Mouse (Mus musculus) forebrain, embryonic 12.5 days (tissue): ENCODE results near the gene Cox5b. TPM values are rescaled to one million over a fixed set of nuclear protein-coding genes. Genes with fewer than 3 reads are reported as not detected.
"Not testable (repeated sequence)": the region's sequence is repeated elsewhere in the genome, so short reads cannot be mapped to it uniquely, and the experiment has no call there.

Experiments
- ATAC-seq: fragments of 200-750 bp; cut with Nextera tagmentation; 2 replicates; pipeline ENCODE4 v1.8.0; 2017; ENCODE audit warnings: moderate TSS enrichment; ENCODE audit not compliant: low FRiP score
- H3K27ac ChIP-seq: fragments of 300-500 bp; sonication (generic); 2 replicates; pipeline ENCODE4 v1.5.1; 2016; ENCODE audit warnings: mild to moderate bottlenecking
- H3K27me3 ChIP-seq: fragments of 300-500 bp; sonication (generic); 2 replicates; pipeline ENCODE4 v1.6.1; 2016; ENCODE audit warnings: mild to moderate bottlenecking
- H3K36me3 ChIP-seq: fragments of 300-500 bp; sonication (generic); replicated peaks from 2 replicates; pipeline ENCODE4 v1.6.1; 2016; ENCODE audit warnings: mild to moderate bottlenecking
- H3K4me1 ChIP-seq: fragments of 300-500 bp; sonication (generic); 2 replicates; pipeline ENCODE4 v1.6.1; 2016
- H3K4me2 ChIP-seq: fragments of 300-500 bp; sonication (generic); 2 replicates; pipeline ENCODE4 v1.6.1; 2016; ENCODE audit warnings: mild to moderate bottlenecking, moderate library complexity
- H3K4me3 ChIP-seq: fragments of 300-500 bp; sonication (generic); replicated peaks from 2 replicates; pipeline ENCODE4 v1.5.1; 2016; ENCODE audit warnings: mild to moderate bottlenecking
- H3K9ac ChIP-seq: fragments of 300-500 bp; sonication (generic); 2 replicates; pipeline ENCODE4 v1.6.1; 2016; ENCODE audit warnings: mild to moderate bottlenecking
- H3K9me3 ChIP-seq: fragments of 300-500 bp; sonication (generic); 2 replicates; pipeline ENCODE4 v1.6.1; 2016
- whole genome bisulfite sequencing: fragments of 180-500 bp; shearing (Covaris S2); methylation state at CpG from one replicate; pipeline ENCODE4 v1.1.7; 2016; 5-methylcytosine and 5-hydroxymethylcytosine counted together
- polyA plus RNA-seq: library from polyadenylated mRNA; unstranded; fragments of >200 nt; fragmentation: Nextera tagmentation; extraction: Ambion mirVana; gene quantifications from 2 replicates; pipeline ENCODE4 v1.2.1, GENCODE M21; 2016

Cox5b gene
- polyA plus RNA-seq, 1 experiment from 2014 or later: 453 TPM

DNA sequence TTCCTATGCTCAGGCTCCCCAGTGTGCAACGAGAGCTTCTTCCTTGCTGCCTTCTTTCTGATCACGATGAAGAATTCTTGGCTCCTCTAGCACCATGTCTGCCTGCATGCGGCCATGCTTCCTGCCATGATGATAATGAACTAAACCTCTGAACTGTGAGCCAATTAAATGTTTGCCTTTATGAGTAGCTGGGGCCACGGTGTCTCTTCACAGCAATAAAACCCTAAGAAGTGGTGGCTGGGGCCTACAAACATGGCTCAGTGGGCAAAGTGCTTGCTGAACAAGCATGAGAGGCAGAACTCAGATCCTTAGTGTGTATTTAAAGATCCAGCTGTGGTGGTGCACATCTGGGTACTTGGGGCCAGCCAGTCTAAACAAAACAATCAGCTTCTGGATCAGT lies 25.3 kb upstream of the Cox5b start:
- no peaks in the 10 kb centered on the region for H3K4me1 ChIP-seq
- H3K36me3 ChIP-seq: no peaks in the 10 kb centered on the region
- H3K9ac ChIP-seq: no peak overlapping the region
- H3K4me3 ChIP-seq: no peak overlapping the region
- no peaks in the 10 kb centered on the region for H3K27me3 ChIP-seq
- H3K4me2 ChIP-seq: no peak overlapping the region
- no peak overlapping the region for H3K27ac ChIP-seq
- ATAC-seq: no peak
- no peaks in the 10 kb centered on the region for H3K9me3 ChIP-seq
- WGBS: 79% methylated on average over 4 of the region's 4 CpGs

DNA sequence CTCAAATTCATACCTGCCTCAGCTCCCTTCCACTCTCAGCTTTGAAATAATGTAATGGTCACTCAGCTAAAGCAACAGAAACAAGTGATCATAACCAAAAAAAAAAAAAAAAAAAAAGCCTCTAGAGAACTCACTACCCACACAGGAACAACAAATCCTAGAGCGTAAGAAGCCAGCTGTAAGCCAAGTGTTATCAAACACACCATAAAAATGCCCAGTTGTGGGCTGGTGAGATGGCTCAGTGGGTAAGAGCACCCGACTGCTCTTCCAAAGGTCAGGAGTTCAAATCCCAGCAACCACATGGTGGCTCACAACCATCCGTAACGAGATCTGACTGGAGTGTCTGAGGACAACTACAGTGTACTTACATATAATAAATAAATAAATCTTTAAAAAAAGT lies 23.2 kb upstream of the Cox5b start:
- not testable (repeated sequence) for H3K9me3 ChIP-seq, H3K4me2 ChIP-seq, H3K4me3 ChIP-seq, ATAC-seq, H3K9ac ChIP-seq, H3K36me3 ChIP-seq, H3K27ac ChIP-seq, H3K27me3 ChIP-seq, H3K4me1 ChIP-seq
- WGBS: 77% methylated on average over 4 of the region's 4 CpGs

DNA sequence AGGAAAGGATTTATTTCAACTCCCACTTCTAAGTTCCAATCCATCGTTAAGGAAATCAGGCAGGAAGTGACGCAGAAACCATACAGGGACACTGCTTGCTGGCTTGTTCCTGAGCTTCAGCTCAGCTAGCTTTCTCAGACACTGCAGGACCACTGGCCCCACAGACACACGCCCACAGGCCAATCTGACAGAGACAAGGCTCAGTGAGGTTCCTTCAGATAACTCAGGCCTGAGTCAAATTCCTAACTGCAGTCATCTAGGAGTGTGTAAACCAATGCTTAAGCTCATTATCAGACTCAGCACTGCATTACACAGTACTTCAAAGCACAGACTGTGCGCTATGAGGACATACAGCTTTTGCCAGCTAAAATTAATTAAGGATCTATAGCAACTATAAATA lies 21.0 kb upstream of the Cox5b start:
- no peaks in the 10 kb centered on the region for H3K36me3 ChIP-seq
- H3K9me3 ChIP-seq: no peaks in the 10 kb centered on the region
- 75% methylated on average over 4 of the region's 4 CpGs for WGBS
- no peak overlapping the region for H3K9ac ChIP-seq
- H3K27me3 ChIP-seq: no peaks in the 10 kb centered on the region
- no peak overlapping the region for H3K4me2 ChIP-seq
- H3K4me3 ChIP-seq: no peak overlapping the region
- no peaks in the 10 kb centered on the region for H3K4me1 ChIP-seq
- H3K27ac ChIP-seq: no peak overlapping the region
- no peak for ATAC-seq

DNA sequence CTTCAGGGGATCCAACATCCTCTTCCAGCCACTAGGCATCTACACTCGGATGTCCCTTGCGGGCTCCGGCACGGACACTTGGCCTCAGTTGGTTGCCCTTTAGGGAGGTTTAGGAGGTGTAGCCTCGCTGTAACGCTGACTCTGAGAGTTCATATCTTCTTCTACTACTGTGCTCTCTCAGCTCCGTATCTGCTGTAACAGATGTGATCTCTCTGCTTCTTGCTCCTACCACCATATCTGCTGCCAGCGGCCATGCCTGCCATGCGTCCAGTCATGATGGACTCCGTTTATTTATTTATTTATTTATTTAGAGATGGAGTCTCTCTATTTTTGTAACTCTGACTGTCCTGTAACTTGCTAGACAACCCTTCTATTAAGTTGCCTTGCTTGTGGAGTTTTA lies 20.0 kb upstream of the Cox5b start:
- H3K27me3 ChIP-seq: no peaks in the 10 kb centered on the region
- no peaks in the 10 kb centered on the region for H3K4me1 ChIP-seq
- ATAC-seq: no peak
- no peak overlapping the region for H3K4me2 ChIP-seq
- no peak overlapping the region for H3K9ac ChIP-seq
- no peaks in the 10 kb centered on the region for H3K9me3 ChIP-seq
- H3K27ac ChIP-seq: no peak overlapping the region
- H3K4me3 ChIP-seq: no peak overlapping the region
- 91% methylated on average over 10 of the region's 10 CpGs for WGBS
- no peaks in the 10 kb centered on the region for H3K36me3 ChIP-seq

DNA sequence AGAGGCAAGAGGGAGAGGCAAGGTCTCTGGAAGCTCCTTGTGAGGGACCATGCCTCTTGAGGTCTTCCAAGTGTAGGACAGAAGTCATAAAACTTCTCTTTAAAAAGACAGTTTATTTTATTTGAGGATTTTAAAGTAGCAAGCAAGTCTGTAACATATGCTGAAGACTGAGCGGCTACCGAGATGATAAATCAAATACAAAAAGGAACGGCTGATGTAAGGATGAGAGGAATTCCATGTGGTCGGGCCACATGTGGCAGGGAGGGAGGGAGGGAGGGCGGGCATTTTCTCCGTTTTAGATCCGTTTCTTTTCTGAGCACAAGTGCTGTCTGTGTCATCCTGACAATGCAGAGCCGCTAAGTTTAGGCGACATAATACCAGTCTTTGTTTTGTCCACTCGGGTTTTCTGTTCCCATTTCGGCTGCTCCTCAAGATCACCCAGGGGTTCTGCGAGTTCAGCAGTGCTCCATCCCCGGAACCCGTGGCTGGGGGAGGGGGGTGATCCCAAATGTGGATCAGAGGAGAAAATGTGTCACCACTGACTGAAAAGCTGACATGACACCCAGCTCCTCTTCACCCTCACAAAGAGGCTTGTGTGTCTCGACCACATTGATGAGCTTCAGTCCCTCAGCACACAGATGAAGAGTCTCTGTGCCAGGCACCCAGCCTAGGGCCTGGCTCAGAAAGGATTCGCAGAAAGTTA lies 18.4 kb upstream of the Cox5b start:
- Histone ChIP-seq H3K4me2 (no peak overlapping the region), H3K27me3 (no peaks in the 10 kb centered on the region), H3K27ac (no peak overlapping the region), H3K36me3 (no peaks in the 10 kb centered on the region), H3K4me1 (no peaks in the 10 kb centered on the region), H3K4me3 (no peak overlapping the region), H3K9me3 (no peaks in the 10 kb centered on the region), H3K9ac (no peak overlapping the region)
- no peak for ATAC-seq
- 50% methylated on average over 16 of the region's 16 CpGs for WGBS

DNA sequence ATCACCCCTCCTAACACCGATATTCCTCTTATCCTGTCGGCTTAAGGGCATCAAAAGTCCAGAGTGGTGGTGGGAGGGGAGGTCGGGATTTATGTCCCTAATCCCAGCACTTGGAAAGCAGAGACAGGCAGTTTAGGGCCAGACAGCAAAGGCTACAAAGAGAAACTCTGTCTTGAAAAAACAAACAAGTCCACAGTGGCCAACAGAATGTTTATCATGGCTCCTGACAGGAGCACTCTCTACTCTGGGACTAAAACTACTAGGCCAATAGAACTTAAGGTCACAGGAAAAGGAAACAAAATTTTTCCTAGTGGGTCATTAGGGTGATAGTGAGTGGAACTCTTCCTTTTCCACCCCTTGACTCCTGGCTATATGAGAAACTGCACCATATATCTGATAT lies 16.3 kb upstream of the Cox5b start:
- 73% methylated on average over 3 of the region's 3 CpGs for WGBS
- Histone ChIP-seq H3K4me1 (no peaks in the 10 kb centered on the region), H3K9me3 (no peaks in the 10 kb centered on the region), H3K36me3 (no peaks in the 10 kb centered on the region), H3K4me3 (no peak overlapping the region), H3K9ac (no peak overlapping the region), H3K4me2 (no peak overlapping the region), H3K27me3 (no peaks in the 10 kb centered on the region), H3K27ac (no peak overlapping the region)
- ATAC-seq: no peak

DNA sequence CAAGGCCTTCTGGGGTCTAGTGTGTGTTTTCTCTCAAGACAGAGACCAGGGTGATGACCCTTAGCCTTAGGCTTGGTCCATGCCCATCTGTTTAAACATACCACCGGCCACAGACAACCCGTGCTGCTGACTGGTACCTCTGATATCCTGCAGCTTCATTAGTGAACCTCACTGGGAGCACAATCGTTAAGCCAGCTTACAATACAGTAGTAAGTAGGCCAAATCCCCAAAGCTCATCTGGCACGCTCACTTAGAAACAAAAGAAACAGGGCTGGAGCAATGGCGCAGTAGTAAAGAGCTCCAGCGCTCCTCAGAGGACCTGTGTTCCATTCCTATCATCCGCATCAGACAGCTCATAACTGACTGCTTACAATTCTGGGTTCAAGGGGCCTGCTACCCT lies 10.4 kb upstream of the Cox5b start:
- no peak for ATAC-seq
- Histone ChIP-seq H3K4me3 (no peak overlapping the region), H3K9me3 (no peaks in the 10 kb centered on the region), H3K36me3 (no peaks in the 10 kb centered on the region), H3K9ac (no peak overlapping the region), H3K4me2 (no peak overlapping the region), H3K27me3 (no peaks in the 10 kb centered on the region), H3K27ac (no peak overlapping the region), H3K4me1 (0 out of 2 replicates have a peak, but pooled peaks cover 9% of the 10 kb centered on the region)
- WGBS: 40% methylated on average over 7 of the region's 7 CpGs

DNA sequence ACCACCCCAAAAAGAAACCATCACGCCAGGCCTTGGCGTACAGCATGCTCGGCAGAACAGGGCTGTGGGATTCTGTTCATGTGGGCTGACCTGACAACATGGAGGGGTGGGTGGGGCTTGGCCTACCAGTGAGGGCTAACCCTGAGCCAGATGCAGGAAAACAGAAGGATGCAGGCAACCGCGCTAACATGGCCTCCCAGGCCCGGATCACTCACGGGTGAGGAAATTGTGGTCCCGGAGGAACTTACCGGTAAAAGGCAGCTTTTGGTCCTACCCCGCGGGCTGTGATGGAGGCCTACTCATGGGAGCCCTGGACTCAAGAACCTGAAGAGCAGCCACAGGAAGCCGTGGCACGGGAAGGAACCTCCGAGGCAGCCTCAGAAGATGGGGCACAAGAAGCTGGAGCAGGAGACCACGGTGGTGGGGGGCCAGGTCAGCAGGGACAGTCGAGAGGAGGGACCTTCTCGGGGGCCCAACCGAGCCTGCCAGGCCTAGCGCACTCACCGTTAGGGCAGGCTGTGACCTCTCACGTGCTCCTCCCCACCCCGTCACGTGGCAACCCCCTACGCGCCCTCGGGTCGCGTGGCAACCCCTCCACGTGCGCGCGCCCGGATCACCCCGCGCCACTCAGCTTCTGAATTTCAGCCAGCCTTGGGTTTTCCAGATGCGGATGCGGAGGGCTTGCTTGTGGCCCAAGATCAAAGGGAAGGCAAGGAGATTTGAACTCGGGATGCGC lies 8.5 kb upstream of the Cox5b start, which contains the start of gene Fam178b:
Fam178b (minus strand) TSS at position 564 of the 736 bp plus-strand sequence.
- Histone ChIP-seq H3K36me3 (no peaks in the 10 kb centered on the region), H3K4me2 (no peak within 1 kb of the TSS), H3K27ac (no peak within 1 kb of the TSS), H3K9ac (no peak within 1 kb of the TSS), H3K4me3 (no peak within 1 kb of the TSS), H3K9me3 (no peaks in the 10 kb centered on the region), H3K27me3 (no peaks in the 10 kb centered on the region), H3K4me1 (0 out of 2 replicates have a peak, but pooled peaks cover 9% of the 10 kb centered on the region)
- WGBS: 95% methylated on average over 39 of the region's 39 CpGs
- ATAC-seq: no peak

DNA sequence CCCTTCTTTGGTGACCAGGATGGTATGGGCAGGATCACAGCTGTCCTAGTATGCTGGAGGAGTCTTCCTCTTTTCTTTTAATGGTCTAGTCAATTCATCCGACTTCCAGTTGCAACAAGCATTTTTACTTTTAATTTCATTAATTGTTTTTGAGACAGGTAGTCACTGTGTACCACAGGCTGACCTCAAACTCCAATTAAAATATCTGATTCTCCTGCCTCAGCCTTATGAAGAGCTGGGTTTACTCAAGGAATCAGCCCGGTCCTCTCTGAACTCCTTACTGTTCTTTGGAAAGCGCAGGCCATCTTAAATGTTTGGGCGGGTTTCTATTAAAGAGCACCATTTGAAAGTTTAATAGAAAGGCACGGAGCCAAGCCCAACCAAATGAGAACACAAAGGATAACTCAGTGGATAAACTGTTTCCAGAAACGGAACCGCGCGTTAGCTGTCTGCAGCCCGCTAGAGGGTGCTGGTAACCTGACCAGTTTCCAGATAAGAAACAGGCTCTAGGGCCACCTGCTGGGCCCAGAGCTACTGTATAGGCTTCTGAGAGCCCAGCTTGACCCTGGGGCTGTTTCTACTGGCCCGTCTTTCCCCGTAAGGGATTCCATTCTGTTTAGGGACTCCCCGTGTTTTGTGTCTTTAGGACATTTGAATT lies 7.3 kb upstream of the Cox5b start:
- ATAC-seq: peak; percentile 60; the same call in 1 of the 2 replicates
- H3K4me1 ChIP-seq: 0 out of 2 replicates have a peak, but pooled peaks cover 9% of the 10 kb centered on the region
- H3K9me3 ChIP-seq: no peaks in the 10 kb centered on the region
- H3K4me2 ChIP-seq: no peak overlapping the region
- H3K27me3 ChIP-seq: no peaks in the 10 kb centered on the region
- 14% methylated on average over 13 of the region's 13 CpGs for WGBS
- H3K36me3 ChIP-seq: no peaks in the 10 kb centered on the region
- H3K4me3 ChIP-seq: no peak overlapping the region
- H3K9ac ChIP-seq: no peak overlapping the region
- no peak overlapping the region for H3K27ac ChIP-seq

DNA sequence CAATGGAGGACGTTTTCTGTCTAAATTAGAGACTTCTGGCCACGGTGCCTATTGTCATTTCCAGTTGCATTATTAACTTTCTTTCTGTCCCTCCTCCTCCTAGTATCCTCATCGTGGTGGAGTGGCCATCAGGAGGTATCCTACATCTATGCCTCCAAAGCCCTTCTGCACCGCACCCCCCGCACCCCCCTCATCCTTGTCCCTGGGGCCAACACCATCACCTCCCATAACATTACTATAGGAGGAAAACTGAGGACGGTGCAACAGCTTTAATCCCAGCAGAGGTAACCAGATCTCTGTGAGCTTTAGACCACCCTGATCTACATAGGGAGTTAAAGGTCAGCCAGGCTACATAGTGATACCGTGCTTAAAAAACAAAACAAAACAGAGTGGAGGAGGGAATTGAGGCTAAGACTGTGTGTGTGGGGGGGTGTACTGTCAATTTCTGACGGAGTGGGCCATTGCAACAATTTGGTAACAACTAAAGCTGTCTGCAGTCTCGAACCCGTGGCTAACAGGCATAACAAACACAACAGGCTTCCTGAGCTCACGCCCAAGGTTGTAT lies 496 bp upstream of the Cox5b start:
- 60% methylated on average over 11 of the region's 11 CpGs for WGBS
- Histone ChIP-seq H3K9me3 (no peaks in the 10 kb centered on the region), H3K4me1 (peaks cover 13% of the 10 kb centered on the region), H3K9ac (no peak overlapping the region), H3K4me2 (peak overlapping the region; percentile 53), H3K27ac (no peak overlapping the region), H3K4me3 (peak overlapping the region; percentile 80), H3K27me3 (no peaks in the 10 kb centered on the region), H3K36me3 (peaks cover 23% of the 10 kb centered on the region)
- ATAC-seq: no peak; the same call in 1 of the 2 replicates

DNA sequence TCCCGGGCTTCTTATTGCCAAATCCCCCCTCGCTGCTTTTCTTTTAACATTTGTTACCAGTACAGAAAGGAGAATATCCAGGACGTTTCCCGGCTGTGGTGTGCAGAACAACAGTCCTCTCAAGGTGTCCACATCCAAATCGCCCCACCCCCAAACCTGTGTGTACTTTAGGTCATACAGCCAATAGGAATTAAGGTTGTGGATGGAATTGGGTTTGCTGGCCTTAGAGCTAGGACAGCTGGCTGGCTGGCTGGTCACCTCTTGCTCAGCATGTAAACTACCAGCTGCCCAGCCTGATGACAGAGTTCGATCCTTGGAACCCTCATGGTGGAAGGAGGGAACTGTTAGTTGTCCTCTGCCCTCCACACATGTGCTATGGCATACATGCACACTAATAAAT lies 3.6 kb downstream of the Cox5b start:
- Histone ChIP-seq H3K4me3 (no peak overlapping the region), H3K36me3 (peaks cover 41% of the 10 kb centered on the region), H3K27me3 (no peaks in the 10 kb centered on the region), H3K9ac (no peak overlapping the region), H3K4me1 (peaks cover 13% of the 10 kb centered on the region), H3K4me2 (no peak overlapping the region), H3K9me3 (no peaks in the 10 kb centered on the region), H3K27ac (no peak overlapping the region)
- 92% methylated on average over 6 of the region's 6 CpGs for WGBS
- ATAC-seq: no peak

DNA sequence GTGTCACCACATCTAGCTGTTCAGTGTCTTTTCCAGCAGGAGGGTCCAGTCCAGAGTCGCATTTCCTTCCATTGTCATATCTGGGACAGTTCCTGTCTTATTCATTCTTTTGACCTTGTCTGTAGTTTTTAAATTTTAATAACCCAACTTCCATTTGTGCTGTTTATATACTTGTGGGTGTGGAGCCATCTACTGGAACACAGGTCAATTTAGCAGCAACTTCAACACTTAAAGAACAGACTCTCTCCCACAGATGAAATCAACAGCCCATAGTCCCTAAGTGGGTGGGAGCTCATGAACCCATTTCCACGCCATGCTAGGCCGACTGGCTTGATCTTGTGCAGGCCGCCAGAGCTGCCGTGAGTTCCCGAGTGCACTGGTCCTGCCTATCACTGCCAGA lies 5.2 kb downstream of the Cox5b start:
- WGBS: 81% methylated on average over 6 of the region's 6 CpGs
- Histone ChIP-seq H3K4me3 (no peak overlapping the region), H3K4me2 (no peak overlapping the region), H3K9ac (no peak overlapping the region), H3K9me3 (no peaks in the 10 kb centered on the region), H3K27ac (no peak overlapping the region), H3K27me3 (no peaks in the 10 kb centered on the region), H3K36me3 (peaks cover 56% of the 10 kb centered on the region), H3K4me1 (peaks cover 9% of the 10 kb centered on the region)
- no peak for ATAC-seq
